Mouse (Mus musculus) ovary, postnatal 36 days (tissue): ENCODE results near the gene Atp5s.

Experiments used
- DNase-seq: peaks from one replicate; pipeline ENCODE4 v3.0.0; 2022; ENCODE audit warnings: low spot score, mixed read lengths

Gene Atp5s

DNA sequence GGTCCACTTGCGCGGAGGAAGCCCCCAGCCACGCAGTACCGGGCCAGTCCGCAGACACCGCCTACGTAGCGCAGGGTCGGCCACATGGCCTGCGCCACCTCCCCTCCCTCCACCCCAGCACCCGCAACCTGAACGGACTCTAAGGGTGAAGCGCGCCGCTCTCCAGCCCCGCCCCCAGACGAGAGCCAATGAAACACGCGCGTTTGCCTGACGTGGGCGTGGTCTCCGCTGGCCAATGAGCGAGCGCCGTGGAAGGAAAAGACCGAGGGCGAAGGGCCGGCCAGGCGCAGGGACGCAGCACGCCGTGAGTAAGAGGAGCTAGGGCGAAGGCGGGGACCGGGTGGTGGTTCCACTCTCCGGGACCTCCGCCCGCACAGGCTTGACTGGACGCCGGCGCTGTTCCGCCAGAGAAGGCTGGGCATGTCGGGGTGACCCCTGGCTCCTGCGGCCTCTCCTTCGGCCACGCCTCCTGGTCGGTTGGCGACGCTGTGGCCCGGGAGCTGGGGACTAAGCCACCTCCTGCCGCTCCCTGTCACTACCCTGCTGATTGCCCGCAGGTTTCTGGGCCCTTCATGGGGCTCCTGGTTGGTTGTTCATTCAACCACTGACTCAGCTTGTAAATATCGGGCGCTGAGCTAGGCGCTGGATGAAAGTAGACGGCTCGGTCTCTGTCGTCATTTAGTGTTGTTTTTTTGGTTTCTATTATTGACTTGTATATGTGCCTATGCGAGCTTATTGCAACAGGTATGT is at the start of gene Atp5s, which contains the start of gene L2hgdh:
TSS of gene Atp5s (plus strand) at position 240 of the 750 bp plus-strand sequence.
TSS of gene L2hgdh (minus strand) at position 163 of the 750 bp plus-strand sequence.
- peak; percentile 97 for DNase-seq

DNA sequence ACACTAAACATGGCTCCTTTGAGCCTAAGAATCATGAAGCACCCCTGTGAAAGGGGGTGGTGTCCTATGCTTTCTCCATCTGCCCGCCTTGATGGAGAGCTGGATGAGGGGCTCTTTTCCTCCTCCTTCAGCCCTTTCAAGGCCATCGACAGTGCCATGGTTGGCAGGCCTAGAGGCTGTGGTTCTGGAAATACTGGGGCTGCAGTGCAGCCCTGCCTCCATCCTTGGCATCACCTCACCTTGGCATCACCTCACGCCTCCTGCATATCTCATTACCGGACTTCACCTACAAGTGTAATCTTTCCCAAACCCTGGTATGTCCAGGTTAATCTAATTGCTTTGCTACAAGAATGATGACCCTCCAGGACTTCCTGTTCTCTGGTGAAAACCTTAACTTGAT is 48.6 kb upstream of the Atp5s start:
- DNase-seq = no peak

DNA sequence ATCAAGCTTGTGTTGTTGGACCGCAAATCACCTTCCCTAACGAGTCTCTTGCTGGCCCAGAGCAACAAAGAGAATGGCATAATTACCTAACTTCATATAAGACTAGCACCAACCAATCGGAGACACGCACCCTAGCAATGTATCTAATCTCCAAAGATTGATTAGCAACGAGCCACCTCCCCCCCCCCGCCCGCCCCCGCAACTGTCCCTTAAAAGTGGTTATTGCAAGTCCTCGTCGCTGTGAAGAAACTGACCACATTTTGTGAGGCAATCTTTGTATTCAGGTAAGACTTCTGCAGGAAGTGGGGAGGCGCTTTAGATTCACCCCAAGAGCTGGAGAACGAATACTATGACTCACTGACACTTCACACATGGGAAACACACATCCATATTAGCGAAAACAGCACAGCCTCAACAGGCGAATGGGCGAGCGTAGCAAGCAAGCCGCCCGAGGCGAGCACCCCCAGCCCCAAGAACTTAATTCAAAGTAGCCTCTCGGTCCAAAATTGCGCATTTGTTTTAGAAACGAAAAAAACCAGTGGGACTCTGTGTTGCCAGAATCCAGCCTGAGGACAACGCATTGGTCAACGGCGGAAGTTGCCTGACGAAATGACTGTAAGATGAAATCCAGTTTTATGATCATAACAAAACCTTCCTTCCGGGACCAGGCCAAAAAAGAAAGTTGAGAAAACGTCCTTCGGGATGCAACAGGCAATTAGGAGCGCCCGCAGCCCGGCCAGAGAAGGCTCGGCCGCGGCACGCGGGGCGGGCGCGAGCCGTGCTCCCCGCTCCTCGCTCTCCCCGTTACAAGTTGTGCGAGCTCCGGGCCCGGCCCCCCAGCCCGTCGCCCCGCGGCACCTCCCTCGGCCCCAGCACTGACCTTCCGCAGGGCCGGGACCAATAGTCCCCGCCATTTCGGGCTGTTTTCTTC is 43.9 kb upstream of the Atp5s start:
- peak; percentile 54 for DNase-seq

DNA sequence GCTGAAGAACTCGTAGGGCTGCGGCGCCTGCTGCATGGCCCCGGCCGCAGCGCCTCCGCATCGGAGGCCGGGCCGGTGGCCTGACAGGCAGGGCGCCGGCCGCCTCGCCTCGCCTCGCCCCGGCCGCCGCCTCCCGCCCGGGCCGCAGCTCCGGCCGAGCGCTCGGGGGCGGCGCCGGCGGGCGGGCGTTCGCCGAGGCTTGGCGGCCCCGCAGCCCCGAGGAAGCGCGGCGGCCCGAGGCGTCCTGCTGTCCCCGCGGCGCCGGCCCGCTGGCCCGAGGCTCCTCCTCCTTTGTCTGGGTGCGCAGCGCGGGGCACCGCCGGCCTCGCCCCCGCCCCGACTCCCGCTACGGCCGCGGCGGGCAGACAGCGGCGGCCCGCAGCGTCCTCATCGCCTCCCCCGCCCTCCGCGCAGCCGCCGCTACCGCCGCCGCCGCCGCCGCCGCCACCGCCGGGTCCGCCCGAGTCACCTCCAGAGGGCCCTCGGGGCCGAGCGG is 43.1 kb upstream of the Atp5s start, which contains the start of gene Sos2:
TSS of gene Sos2 (minus strand) at position 287 of the 496 bp plus-strand sequence.
- peak; percentile 75 for DNase-seq

- peak; percentile 86 for DNase-seq
Measured at GRCm38 (mm10) chr12:69682065-69682787, 42.5 kb upstream of the Atp5s start.

GRCm38 (mm10) chr12:69682788-69683419 is 41.8 kb upstream of the Atp5s start:
- DNase-seq = no peak

- peak; percentile 75 for DNase-seq
Measured at GRCm38 (mm10) chr12:69683537-69683936, 41.2 kb upstream of the Atp5s start.

DNA sequence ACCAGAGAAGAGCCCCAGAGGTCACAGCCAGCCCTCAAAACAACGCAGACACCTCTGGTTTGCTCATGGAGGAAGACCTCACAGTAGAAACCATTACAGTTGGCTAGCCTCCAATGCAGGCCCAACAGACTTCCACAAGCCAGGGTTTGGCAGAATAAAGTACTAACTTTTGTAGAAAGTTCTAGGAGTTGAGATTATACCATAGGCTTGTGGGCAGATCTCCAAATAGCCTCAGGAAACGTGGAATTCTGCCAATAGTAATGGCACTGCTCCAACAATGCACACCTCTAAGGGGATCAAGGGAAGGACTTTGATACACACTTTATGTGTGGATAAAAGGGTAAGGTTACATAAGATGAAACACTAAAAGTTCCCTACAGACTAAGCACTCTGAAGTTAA is 36.4 kb upstream of the Atp5s start:
- no peak for DNase-seq

DNA sequence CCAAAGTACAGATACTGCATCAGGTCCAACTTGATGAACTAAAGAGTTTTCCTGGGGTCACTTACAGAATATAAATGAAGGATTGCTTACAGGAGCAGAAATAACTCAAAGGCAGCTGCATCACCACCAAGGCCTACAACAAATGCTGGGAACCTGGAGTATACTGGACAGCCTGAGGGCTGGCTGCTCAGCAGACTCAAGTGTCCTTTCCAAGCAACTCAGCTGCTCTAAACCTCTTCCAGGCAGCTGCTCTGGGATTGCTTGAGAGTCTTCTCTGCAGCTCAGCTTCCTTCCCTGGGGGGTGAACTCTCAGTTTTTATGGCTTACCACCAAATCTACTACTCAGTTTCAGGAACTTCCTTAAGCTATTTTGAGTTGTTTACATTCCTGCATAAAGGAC is 35.7 kb upstream of the Atp5s start:
- no peak for DNase-seq

DNA sequence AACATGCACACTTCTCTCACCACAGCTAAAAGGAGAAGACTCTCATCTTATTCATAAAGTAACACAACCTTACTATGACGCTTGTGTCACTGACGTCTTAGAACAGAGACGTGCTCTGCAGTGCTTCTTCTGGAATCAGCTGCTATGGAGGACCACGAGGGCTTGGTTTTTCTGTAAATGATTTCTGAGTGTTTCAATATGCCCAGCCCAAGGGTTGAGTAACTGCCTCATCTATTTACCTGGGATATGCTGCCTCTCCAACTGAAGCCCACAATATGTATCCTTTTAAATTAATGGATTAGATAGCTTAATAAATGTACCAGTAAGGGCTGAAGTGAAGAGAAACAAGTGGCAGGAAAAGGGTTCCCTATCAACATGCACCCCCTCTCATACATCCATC is 34.0 kb upstream of the Atp5s start:
- no peak for DNase-seq

DNA sequence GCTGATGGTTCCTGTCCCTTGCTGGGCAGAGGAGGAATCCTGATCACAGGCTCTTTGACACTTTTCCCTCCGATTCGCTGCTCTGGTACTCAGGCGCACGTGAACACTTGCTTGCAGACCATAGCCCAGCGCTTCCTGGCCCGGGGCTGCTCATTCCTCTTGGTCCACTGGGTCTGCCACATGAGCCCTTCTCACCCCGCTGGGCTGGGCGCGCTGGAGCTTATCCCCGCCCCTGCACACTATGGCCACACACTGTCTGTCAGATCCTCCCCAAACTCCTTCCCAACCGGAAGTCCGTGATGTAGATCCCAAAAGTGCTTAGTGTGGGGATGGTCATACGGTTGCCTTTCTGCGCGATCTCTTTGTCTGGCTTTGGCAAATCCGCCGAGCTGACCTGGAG is 31.3 kb upstream of the Atp5s start:
- DNase-seq = no peak

- DNase-seq = no peak
Measured at GRCm38 (mm10) chr12:69696746-69697145, 28.0 kb upstream of the Atp5s start.

DNA sequence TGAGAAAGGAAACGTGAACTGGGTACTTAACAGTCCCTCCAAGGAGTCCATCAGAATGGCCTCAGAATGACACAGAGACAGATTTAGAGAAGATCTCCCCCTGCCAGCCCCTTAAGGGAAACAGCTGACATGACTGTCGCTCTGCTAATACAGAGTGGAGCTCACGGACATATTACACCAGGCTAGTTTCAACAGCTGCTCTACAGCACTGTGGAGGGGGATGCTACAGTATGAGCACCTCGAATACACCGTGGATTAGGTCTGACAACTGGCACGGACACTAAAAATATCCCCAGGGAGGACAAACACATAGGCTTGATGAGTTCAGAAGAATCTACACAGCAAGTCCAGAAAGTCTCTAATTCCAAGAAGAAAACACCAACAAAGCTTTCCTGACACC is 26.4 kb upstream of the Atp5s start:
- no peak for DNase-seq

- DNase-seq = no peak
Measured at GRCm38 (mm10) chr12:69704799-69705458, 19.8 kb upstream of the Atp5s start.

GRCm38 (mm10) chr12:69713628-69714027 is 11.1 kb upstream of the Atp5s start:
- no peak for DNase-seq

- DNase-seq = no peak
Measured at GRCm38 (mm10) chr12:69722857-69723256, 1.9 kb upstream of the Atp5s start.

DNA sequence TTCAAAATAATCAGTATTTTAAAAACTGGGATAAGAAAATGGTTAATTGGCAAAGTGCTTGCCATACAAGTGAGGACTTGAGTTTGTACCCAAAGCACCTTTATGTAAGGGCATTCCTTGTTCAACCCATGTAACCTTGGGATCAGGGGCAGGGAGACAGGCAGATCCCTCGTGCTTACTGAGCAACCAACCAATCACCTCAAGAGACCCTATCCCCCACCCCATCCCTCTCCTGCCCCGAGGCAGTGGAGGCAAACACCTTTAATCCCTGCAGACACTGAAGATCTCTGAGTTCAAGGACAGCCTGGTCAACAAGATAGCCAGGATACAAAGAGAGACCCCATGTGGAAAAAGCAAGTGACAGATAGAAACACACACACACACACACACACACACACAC is 1.4 kb upstream of the Atp5s start:
- no peak for DNase-seq

- DNase-seq = no peak
Measured at GRCm38 (mm10) chr12:69724018-69724710, 586 bp upstream of the Atp5s start.

DNA sequence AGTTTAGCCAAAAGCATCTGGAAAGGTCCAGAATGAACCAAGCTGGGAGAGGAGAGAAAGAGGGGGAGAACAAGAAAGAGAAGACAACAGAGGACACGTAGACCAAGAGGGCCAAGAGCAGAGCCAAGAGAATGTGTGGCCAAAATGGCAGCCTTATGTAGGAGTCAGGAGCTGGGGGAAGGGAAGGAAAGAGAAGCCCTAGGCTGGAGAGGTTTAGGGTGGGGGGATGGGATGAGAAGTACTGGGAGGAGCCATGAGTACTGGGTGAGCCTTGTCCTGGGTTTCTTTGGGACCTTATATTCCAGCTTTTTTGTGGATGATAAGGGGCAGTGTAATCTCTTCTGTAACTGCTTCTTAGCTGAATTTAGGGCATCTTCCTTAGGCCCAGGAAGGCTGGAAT is 4.5 kb downstream of the Atp5s start:
- DNase-seq = no peak

- DNase-seq = no peak
Measured at GRCm38 (mm10) chr12:69730306-69730705, 5.6 kb downstream of the Atp5s start.
